Mouse (Mus musculus): ENCODE measurements around the gene Acap3.

DNA sequence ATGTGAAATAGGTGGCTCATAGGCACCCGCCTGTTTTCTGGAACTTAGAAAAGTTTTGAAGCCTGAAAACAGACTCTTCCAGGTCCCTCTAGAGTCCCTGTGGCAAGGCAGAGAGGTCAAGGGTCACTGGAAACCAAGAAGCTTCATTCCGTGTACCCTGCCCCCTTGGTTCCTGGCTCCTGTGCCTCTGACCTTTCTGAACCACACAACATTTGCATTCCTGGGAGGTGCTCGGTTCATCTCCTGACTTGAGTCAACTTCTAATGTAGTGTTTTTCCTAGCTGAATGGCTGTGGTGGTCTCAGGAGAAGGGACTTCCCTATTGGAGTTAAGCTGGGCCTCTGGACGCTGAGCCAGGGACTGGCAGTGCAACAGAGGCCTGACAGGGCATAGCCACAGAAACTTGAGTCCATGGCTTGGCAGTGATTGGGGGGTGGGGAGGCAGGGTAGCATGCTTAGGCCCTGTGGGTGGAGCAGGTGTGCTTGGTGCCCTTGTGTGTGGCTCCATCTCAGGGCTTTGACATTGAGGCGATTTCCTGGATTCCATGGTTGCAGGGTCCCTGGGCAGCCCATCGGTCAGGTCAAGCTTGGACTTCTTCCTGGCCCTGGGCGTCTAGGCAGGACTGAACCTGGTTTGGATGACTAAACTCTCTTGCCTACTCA lies 43.1 kb upstream of the Acap3 start:
- TF ChIP-seq MYOD1 (IDR thresholded peaks at IDR 0.05; ENCODE audit: control insufficient read depth, insufficient read length, low read depth) (no peak), CTCF (IDR thresholded peaks at IDR 0.05; ENCODE audit: control insufficient read depth, insufficient read depth, insufficient read length) (no peak), USF1 (IDR thresholded peaks at IDR 0.05; ENCODE audit: low read depth) (no peak), FOSL1 (IDR thresholded peaks at IDR 0.05; ENCODE audit: insufficient read depth, low read length, poor library complexity, severe bottlenecking) (no peak)

All from C2C12 (cell line).